Mouse (Mus musculus): ENCODE results near the gene Pak3. TPM values are rescaled to one million over a fixed set of nuclear protein-coding genes. Genes with fewer than 3 reads are reported as not detected.

Gene Pak3
- polyA plus RNA-seq, 1 experiment from 2014 or later = 149 TPM

GRCm38 (mm10) chrX:143665771-143666170 lies 147.4 kb downstream of the Pak3 start:
- no peak for ATAC-seq
- Histone ChIP-seq H3K27ac (peak overlapping the region; percentile 54), H3K4me3 (peak overlapping the region; percentile 55), H3K4me2 (peak overlapping the region; percentile 61), H3K4me1 (peaks cover 12% of the 10 kb centered on the region; the same call in 1 of the 2 replicates), H3K9me3 (replicated peaks) (no peaks in the 10 kb centered on the region), H3K9ac (no peak overlapping the region), H3K27me3 (no peaks in the 10 kb centered on the region), H3K36me3 (ENCODE audit: poor library complexity, severe bottlenecking) (no peaks in the 10 kb centered on the region)
- 24% methylated on average over 2 of the region's 2 CpGs for WGBS

DNA sequence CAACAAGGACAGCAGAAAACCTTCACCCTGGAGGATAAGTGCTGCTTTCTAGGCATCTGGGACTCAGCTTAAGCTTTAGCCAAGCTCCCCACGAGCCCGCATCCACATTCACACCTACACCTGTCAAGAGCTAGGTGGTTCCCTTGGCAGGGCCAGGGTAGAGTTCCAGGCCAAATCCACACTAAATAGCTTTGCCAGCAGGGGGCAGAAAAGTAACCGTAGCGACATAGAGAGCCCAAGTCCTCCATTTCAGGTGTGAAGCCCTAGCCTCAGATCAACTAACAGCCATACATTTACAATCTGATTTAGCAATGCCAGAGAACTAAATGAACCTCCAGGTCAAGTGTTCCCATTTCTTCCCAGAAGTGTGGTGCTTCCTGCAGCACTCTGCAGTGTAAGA lies 148.6 kb downstream of the Pak3 start:
- Histone ChIP-seq H3K4me1 (peaks cover 12% of the 10 kb centered on the region; the same call in 1 of the 2 replicates), H3K4me3 (0 out of 2 replicates have a peak overlapping the region, but pooled peaks have one; percentile 15), H3K4me2 (peak overlapping the region; percentile 61), H3K36me3 (ENCODE audit: poor library complexity, severe bottlenecking) (no peaks in the 10 kb centered on the region), H3K9me3 (replicated peaks) (no peaks in the 10 kb centered on the region), H3K27me3 (no peaks in the 10 kb centered on the region), H3K9ac (no peak overlapping the region), H3K27ac (no peak overlapping the region)
- ATAC-seq = no peak
- 36% methylated on average over 4 of the region's 4 CpGs for WGBS

- Histone ChIP-seq H3K9ac (no peak overlapping the region), H3K36me3 (ENCODE audit: poor library complexity, severe bottlenecking) (no peaks in the 10 kb centered on the region), H3K4me1 (peaks cover 12% of the 10 kb centered on the region; the same call in 1 of the 2 replicates), H3K27me3 (no peaks in the 10 kb centered on the region), H3K27ac (no peak overlapping the region), H3K4me2 (peak overlapping the region; percentile 61; the same call in 1 of the 2 replicates), H3K4me3 (no peak overlapping the region), H3K9me3 (replicated peaks) (no peaks in the 10 kb centered on the region)
- WGBS = 39% methylated on average over 3 of the region's 3 CpGs
- ATAC-seq = no peak
Observed at GRCm38 (mm10) chrX:143668242-143668641, 149.9 kb downstream of the Pak3 start.

- Histone ChIP-seq H3K27ac (no peak overlapping the region), H3K27me3 (no peaks in the 10 kb centered on the region), H3K4me1 (no peaks in the 10 kb centered on the region), H3K4me3 (no peak overlapping the region), H3K9ac (no peak overlapping the region), H3K36me3 (ENCODE audit: poor library complexity, severe bottlenecking) (no peaks in the 10 kb centered on the region), H3K4me2 (no peak overlapping the region), H3K9me3 (replicated peaks) (no peaks in the 10 kb centered on the region)
- 90% methylated on average over 2 of the region's 2 CpGs for WGBS
- no peak for ATAC-seq
Observed at GRCm38 (mm10) chrX:143678566-143678965, 160.2 kb downstream of the Pak3 start.

GRCm38 (mm10) chrX:143722250-143722649 lies 203.9 kb downstream of the Pak3 start:
- no peak overlapping the region for H3K4me2 ChIP-seq
- WGBS = 62% methylated on average over 1 of the region's 1 CpGs
- no peak overlapping the region for H3K9ac ChIP-seq
- H3K27me3 ChIP-seq = no peaks in the 10 kb centered on the region
- H3K27ac ChIP-seq = no peak overlapping the region
- H3K4me1 ChIP-seq = no peaks in the 10 kb centered on the region
- no peak for ATAC-seq
- H3K9me3 ChIP-seq (replicated peaks) = no peaks in the 10 kb centered on the region
- H3K36me3 ChIP-seq (ENCODE audit: poor library complexity, severe bottlenecking) = peaks cover 13% of the 10 kb centered on the region; the same call in 1 of the 2 replicates
- no peak overlapping the region for H3K4me3 ChIP-seq

DNA sequence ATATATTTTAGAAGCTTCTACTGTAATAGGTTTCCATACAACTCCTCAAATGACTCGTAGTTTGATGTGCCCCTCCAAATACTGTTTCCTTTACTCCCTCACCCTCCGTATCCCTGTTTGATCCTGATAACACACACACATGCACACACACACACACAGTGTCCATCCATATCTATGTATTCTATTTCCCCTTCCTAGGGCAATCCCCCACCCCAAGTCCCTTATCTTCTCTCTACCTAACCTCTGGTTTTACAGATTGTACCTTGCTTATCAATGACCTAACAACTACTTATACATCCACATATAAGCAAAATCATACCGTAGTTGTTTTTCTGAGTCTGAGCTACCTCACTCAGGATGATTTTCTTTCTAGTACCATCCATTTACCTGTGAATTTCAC lies 207.0 kb downstream of the Pak3 start:
- 94% methylated on average over 3 of the region's 3 CpGs for WGBS
- Histone ChIP-seq H3K4me2 (no peak overlapping the region), H3K27me3 (no peaks in the 10 kb centered on the region), H3K4me3 (no peak overlapping the region), H3K9ac (no peak overlapping the region), H3K36me3 (ENCODE audit: poor library complexity, severe bottlenecking) (peaks cover 10% of the 10 kb centered on the region; the same call in 1 of the 2 replicates), H3K9me3 (replicated peaks) (no peaks in the 10 kb centered on the region), H3K4me1 (no peaks in the 10 kb centered on the region), H3K27ac (no peak overlapping the region)
- no peak for ATAC-seq

DNA sequence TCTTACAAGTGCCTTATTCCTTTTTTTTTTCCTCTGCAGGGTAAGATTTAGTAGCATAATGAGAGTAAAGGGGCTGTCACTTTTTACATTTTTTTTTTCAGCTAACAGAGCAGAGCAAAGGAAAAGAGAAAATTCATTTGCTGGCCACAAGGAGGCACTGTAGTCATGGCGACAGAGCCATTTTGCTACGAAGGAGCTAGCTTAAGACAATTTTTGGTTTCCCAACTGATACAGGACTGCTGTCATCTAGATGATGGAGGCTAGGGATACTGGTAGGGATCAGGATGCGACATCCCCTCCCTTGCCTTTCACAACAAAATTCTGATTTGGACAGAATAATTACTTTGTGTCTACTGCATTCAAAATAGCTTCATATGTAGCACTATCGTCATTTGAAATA lies 217.6 kb downstream of the Pak3 start:
- 39% methylated on average over 4 of the region's 4 CpGs for WGBS
- ATAC-seq = no peak
- Histone ChIP-seq H3K27ac (no peak overlapping the region), H3K4me2 (no peak overlapping the region), H3K9me3 (replicated peaks) (no peaks in the 10 kb centered on the region), H3K4me3 (no peak overlapping the region), H3K27me3 (no peaks in the 10 kb centered on the region), H3K36me3 (ENCODE audit: poor library complexity, severe bottlenecking) (peaks cover 8% of the 10 kb centered on the region; the same call in 1 of the 2 replicates), H3K4me1 (no peaks in the 10 kb centered on the region), H3K9ac (no peak overlapping the region)

GRCm38 (mm10) chrX:143739171-143739570 lies 220.8 kb downstream of the Pak3 start:
- 42% methylated on average over 2 of the region's 2 CpGs for WGBS
- Histone ChIP-seq H3K4me1 (no peaks in the 10 kb centered on the region), H3K36me3 (ENCODE audit: poor library complexity, severe bottlenecking) (peaks cover 4% of the 10 kb centered on the region; the same call in 1 of the 2 replicates), H3K27ac (no peak overlapping the region), H3K9ac (no peak overlapping the region), H3K4me2 (no peak overlapping the region), H3K27me3 (no peaks in the 10 kb centered on the region), H3K9me3 (replicated peaks) (no peaks in the 10 kb centered on the region), H3K4me3 (no peak overlapping the region)
- ATAC-seq = peak; percentile 67; the same call in 1 of the 2 replicates

DNA sequence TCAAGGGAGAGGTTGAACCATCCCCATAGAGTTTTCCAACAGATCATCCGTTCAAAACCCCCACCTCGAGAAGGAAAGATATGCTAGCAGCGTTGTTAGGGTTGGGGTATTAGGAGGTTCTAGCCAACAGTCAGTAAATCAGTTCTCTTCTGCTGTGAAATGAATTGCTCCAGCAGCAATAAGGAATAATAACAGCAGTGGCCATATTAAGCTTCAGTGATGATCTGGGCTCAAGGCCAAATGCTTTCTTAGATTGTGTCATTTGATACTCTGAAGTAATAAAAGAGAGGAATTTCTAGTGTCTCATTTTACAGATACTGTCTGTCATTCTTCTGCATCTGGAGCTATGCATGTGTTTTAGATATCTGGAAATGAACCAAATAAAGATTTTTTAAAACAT lies 244.2 kb downstream of the Pak3 start:
- Histone ChIP-seq H3K9me3 (replicated peaks) (no peaks in the 10 kb centered on the region), H3K4me1 (no peaks in the 10 kb centered on the region), H3K36me3 (ENCODE audit: poor library complexity, severe bottlenecking) (no peaks in the 10 kb centered on the region), H3K27ac (no peak overlapping the region), H3K27me3 (no peaks in the 10 kb centered on the region), H3K4me2 (no peak overlapping the region), H3K4me3 (no peak overlapping the region), H3K9ac (no peak overlapping the region)
- no peak for ATAC-seq
- WGBS = 82% methylated on average over 3 of the region's 3 CpGs

GRCm38 (mm10) chrX:143815948-143816347 lies 297.6 kb downstream of the Pak3 start:
- Histone ChIP-seq H3K4me2 (no peak overlapping the region), H3K27me3 (no peaks in the 10 kb centered on the region), H3K36me3 (ENCODE audit: poor library complexity, severe bottlenecking) (no peaks in the 10 kb centered on the region), H3K27ac (no peak overlapping the region), H3K4me3 (no peak overlapping the region), H3K4me1 (no peaks in the 10 kb centered on the region), H3K9ac (no peak overlapping the region), H3K9me3 (replicated peaks) (no peaks in the 10 kb centered on the region)
- ATAC-seq = no peak
- WGBS = 83% methylated on average over 1 of the region's 1 CpGs

DNA sequence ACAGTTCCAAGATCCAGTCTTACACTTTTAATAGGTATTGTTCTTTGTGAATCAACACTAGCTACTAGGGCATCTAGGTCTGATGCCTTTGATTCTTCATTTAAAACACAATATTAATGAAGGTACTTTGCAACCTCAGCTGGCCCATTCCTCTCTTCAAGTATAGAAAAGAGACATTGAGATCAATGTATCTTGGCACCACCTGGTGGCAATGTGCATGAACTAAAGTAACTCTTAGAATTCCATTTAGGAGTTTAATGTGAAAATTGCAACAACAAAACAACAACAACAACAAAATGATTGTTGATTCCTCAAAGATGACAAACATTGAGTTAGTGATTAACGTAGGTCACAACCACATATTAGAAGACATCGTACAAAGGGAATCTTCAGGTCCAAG lies 300.6 kb downstream of the Pak3 start:
- no peak for ATAC-seq
- Histone ChIP-seq H3K36me3 (ENCODE audit: poor library complexity, severe bottlenecking) (no peaks in the 10 kb centered on the region), H3K4me2 (no peak overlapping the region), H3K27me3 (no peaks in the 10 kb centered on the region), H3K4me1 (no peaks in the 10 kb centered on the region), H3K9ac (no peak overlapping the region), H3K27ac (no peak overlapping the region), H3K4me3 (no peak overlapping the region), H3K9me3 (replicated peaks) (no peaks in the 10 kb centered on the region)
- 95% methylated on average over 2 of the region's 2 CpGs for WGBS

- Histone ChIP-seq H3K4me1 (no peaks in the 10 kb centered on the region), H3K27me3 (no peaks in the 10 kb centered on the region), H3K36me3 (ENCODE audit: poor library complexity, severe bottlenecking) (no peaks in the 10 kb centered on the region), H3K9ac (no peak overlapping the region), H3K27ac (no peak overlapping the region), H3K4me3 (no peak overlapping the region), H3K9me3 (replicated peaks) (no peaks in the 10 kb centered on the region), H3K4me2 (no peak overlapping the region)
- ATAC-seq = no peak
- 53% methylated on average over 4 of the region's 4 CpGs for WGBS
Observed at GRCm38 (mm10) chrX:143826521-143826920, 308.1 kb downstream of the Pak3 start.

DNA sequence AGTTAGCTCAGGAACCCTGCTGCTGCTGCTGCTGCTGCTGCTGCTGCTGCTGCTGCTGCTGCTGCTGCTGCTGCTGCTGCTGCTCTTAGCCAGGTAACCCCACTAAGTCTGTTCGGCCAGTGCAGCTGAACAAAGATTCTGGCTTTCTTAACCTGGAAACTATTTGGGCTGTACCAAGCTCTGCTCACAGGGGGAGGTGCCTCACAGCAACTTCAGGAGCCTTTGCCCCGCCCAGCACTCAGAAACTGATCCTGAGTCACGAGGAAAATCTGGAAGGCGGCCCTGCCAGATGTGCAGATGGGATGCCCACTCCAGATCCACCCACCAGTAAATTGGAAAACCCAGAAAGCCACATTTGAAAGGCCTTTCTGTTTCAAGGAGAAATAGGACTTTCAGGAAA lies 308.8 kb downstream of the Pak3 start, which contains the start of gene Capn6:
Gene Capn6, minus strand, starts transcription at position 203 of the 400 bp plus-strand sequence.
- ATAC-seq = no peak
- Histone ChIP-seq H3K4me1 (no peaks in the 10 kb centered on the region), H3K36me3 (ENCODE audit: poor library complexity, severe bottlenecking) (no peaks in the 10 kb centered on the region), H3K4me2 (no peak within 1 kb of the TSS), H3K9me3 (replicated peaks) (no peaks in the 10 kb centered on the region), H3K4me3 (no peak within 1 kb of the TSS), H3K9ac (no peak within 1 kb of the TSS), H3K27ac (no peak within 1 kb of the TSS), H3K27me3 (no peaks in the 10 kb centered on the region)
- WGBS = 61% methylated on average over 4 of the region's 4 CpGs

Measured in forebrain, embryonic 13.5 days (tissue).